Mouse (Mus musculus) heart, embryonic 14.5 days (tissue): ENCODE data around the gene Tmem200a. TPM values are rescaled to one million over a fixed set of nuclear protein-coding genes. Genes with fewer than 3 reads are reported as not detected.

Source experiments
- ATAC-seq: fragments of 200-750 bp; cut with Nextera tagmentation; 2 replicates; pipeline ENCODE4 v1.8.0; 2017; ENCODE audit warnings: low read depth, moderate TSS enrichment; ENCODE audit not compliant: insufficient number of reproducible peaks, insufficient read depth, low FRiP score
- H3K27ac ChIP-seq, 2 experiments: fragments of 200-500 bp in 1 of 2; fragments of 300-500 bp in 1 of 2; sonication (generic) in 1 of 2; replicated peaks in 1 of 2; 2 replicates each; pipeline ENCODE4 v1.5.1; 2012 to 2014; ENCODE audit warnings: low read depth in 2 of 2, low read length in 2 of 2, control low read depth in 1 of 2, mild to moderate bottlenecking in 1 of 2, mixed read lengths in 1 of 2; ENCODE audit not compliant: control insufficient read depth in 1 of 2, insufficient read depth in 1 of 2
- H3K27me3 ChIP-seq: fragments of 300-500 bp; sonication (generic); 2 replicates; pipeline ENCODE4 v1.6.1; 2014; ENCODE audit warnings: mild to moderate bottlenecking, low read length, control low read depth; ENCODE audit not compliant: control insufficient read depth, insufficient read depth
- H3K36me3 ChIP-seq: fragments of 300-500 bp; sonication (generic); 2 replicates; pipeline ENCODE4 v1.6.1; 2014; ENCODE audit warnings: mild to moderate bottlenecking, control low read depth, low read length, mixed read lengths; ENCODE audit not compliant: control insufficient read depth, insufficient read depth
- H3K4me1 ChIP-seq, 2 experiments: fragments of 200-500 bp in 1 of 2; fragments of 300-500 bp in 1 of 2; sonication (generic) in 1 of 2; 2 replicates each; pipeline ENCODE4 v1.6.1; 2012 to 2014; ENCODE audit warnings: low read length in 2 of 2, control low read depth in 1 of 2, mixed read lengths in 1 of 2; ENCODE audit not compliant: control insufficient read depth in 2 of 2, insufficient read depth in 2 of 2
- H3K4me2 ChIP-seq: fragments of 300-500 bp; sonication (generic); 2 replicates; pipeline ENCODE4 v1.6.1; 2014; ENCODE audit warnings: mild to moderate bottlenecking, low read length
- H3K4me3 ChIP-seq, 2 experiments: fragments of 200-500 bp in 1 of 2; fragments of 300-500 bp in 1 of 2; sonication (generic) in 1 of 2; 2 replicates each; pipeline ENCODE4 v1.5.1; 2012 to 2014; ENCODE audit warnings: low read length in 2 of 2, mild to moderate bottlenecking in 2 of 2, control low read depth in 1 of 2, low read depth in 1 of 2, moderate library complexity in 1 of 2; ENCODE audit not compliant: control insufficient read depth in 1 of 2, insufficient read depth in 1 of 2
- H3K9ac ChIP-seq: fragments of 300-500 bp; sonication (generic); 2 replicates; pipeline ENCODE4 v1.6.1; 2014; ENCODE audit warnings: mild to moderate bottlenecking, low read length
- H3K9me3 ChIP-seq: fragments of 300-500 bp; sonication (generic); 2 replicates; pipeline ENCODE4 v1.6.1; 2016; ENCODE audit warnings: low read length, control low read depth; ENCODE audit not compliant: control insufficient read depth
- WGBS: fragments of 180-500 bp; shearing (Covaris S2); extraction: QIAGEN DNeasy Blood & Tissue Kit; methylation state at CpG from one replicate; pipeline ENCODE4 v1.1.7; 2014; 5-methylcytosine and 5-hydroxymethylcytosine counted together
- polyA plus RNA-seq: library from polyadenylated mRNA; unstranded; fragments of >200 nt; fragmentation: Nextera tagmentation; extraction: Ambion mirVana; gene quantifications from 2 replicates; pipeline ENCODE4 v1.2.1, GENCODE M21; 2014

Tmem200a gene
- polyA plus RNA-seq, 1 experiment from 2014 or later, result 0.81 TPM

GRCm38 (mm10) chr10:25962863-25963262 is 116.0 kb downstream of the Tmem200a start:
- ATAC-seq, result no peak
- Histone ChIP-seq H3K27ac (no peak overlapping the region), H3K9me3 (peaks cover 7% of the 10 kb centered on the region; the same call in 1 of the 2 replicates), H3K36me3 (no peaks in the 10 kb centered on the region), H3K4me3 (no peak overlapping the region), H3K4me2 (no peak overlapping the region), H3K27me3 (no peaks in the 10 kb centered on the region), H3K4me1 (no peaks in the 10 kb centered on the region), H3K9ac (no peak overlapping the region)
- WGBS, result 57% methylated on average over 4 of the region's 4 CpGs

GRCm38 (mm10) chr10:25961066-25961465 is 117.8 kb downstream of the Tmem200a start:
- no peaks in the 10 kb centered on the region for H3K36me3 ChIP-seq
- H3K9me3 ChIP-seq, result peaks cover 7% of the 10 kb centered on the region; the same call in 1 of the 2 replicates
- no peak for ATAC-seq
- no peak overlapping the region for H3K4me3 ChIP-seq
- WGBS, result 72% methylated on average over 2 of the region's 2 CpGs
- H3K4me2 ChIP-seq, result no peak overlapping the region
- no peak overlapping the region for H3K9ac ChIP-seq
- no peaks in the 10 kb centered on the region for H3K27me3 ChIP-seq
- no peaks in the 10 kb centered on the region for H3K4me1 ChIP-seq
- H3K27ac ChIP-seq, result no peak overlapping the region

- Histone ChIP-seq H3K27ac (no peak overlapping the region), H3K36me3 (no peaks in the 10 kb centered on the region), H3K9ac (no peak overlapping the region), H3K4me2 (no peak overlapping the region), H3K27me3 (no peaks in the 10 kb centered on the region), H3K4me3 (no peak overlapping the region), H3K4me1 (no peaks in the 10 kb centered on the region), H3K9me3 (peaks cover 3% of the 10 kb centered on the region; the same call in 1 of the 2 replicates)
- 51% methylated on average over 3 of the region's 3 CpGs for WGBS
- no peak for ATAC-seq
These were observed 119.8 kb downstream of the Tmem200a start for GRCm38 (mm10) chr10:25958762-25959753.

GRCm38 (mm10) chr10:25954641-25955228 is 124.1 kb downstream of the Tmem200a start:
- WGBS, result 64% methylated on average over 3 of the region's 3 CpGs

GRCm38 (mm10) chr10:25952838-25953237 is 126.0 kb downstream of the Tmem200a start:
- Histone ChIP-seq H3K27ac (no peak overlapping the region), H3K9ac (no peak overlapping the region), H3K9me3 (no peaks in the 10 kb centered on the region), H3K27me3 (no peaks in the 10 kb centered on the region), H3K4me3 (no peak overlapping the region), H3K36me3 (no peaks in the 10 kb centered on the region), H3K4me1 (no peaks in the 10 kb centered on the region), H3K4me2 (no peak overlapping the region)
- 81% methylated on average over 7 of the region's 7 CpGs for WGBS
- no peak for ATAC-seq

More at GRCm38 (mm10) chr10:25954641-25955228, 124.1 kb downstream of the Tmem200a start:
- H3K9ac ChIP-seq, result no peak overlapping the region
- H3K4me3 ChIP-seq, result no peak overlapping the region
- no peaks in the 10 kb centered on the region for H3K36me3 ChIP-seq
- no peaks in the 10 kb centered on the region for H3K27me3 ChIP-seq
- H3K4me2 ChIP-seq, result no peak overlapping the region
- no peaks in the 10 kb centered on the region for H3K4me1 ChIP-seq
- H3K27ac ChIP-seq, result no peak overlapping the region
- H3K9me3 ChIP-seq, result no peaks in the 10 kb centered on the region
- no peak for ATAC-seq

- H3K36me3 ChIP-seq, result no peaks in the 10 kb centered on the region
- H3K4me2 ChIP-seq, result no peak overlapping the region
- no peak for ATAC-seq
- H3K9ac ChIP-seq, result no peak overlapping the region
- WGBS, result 32% methylated on average over 6 of the region's 6 CpGs
- H3K27me3 ChIP-seq, result no peaks in the 10 kb centered on the region
- no peaks in the 10 kb centered on the region for H3K9me3 ChIP-seq
- no peak overlapping the region for H3K4me3 ChIP-seq
- H3K27ac ChIP-seq, result no peak overlapping the region
- H3K4me1 ChIP-seq, result no peaks in the 10 kb centered on the region
These were observed 126.7 kb downstream of the Tmem200a start for GRCm38 (mm10) chr10:25952150-25952549.

- ATAC-seq, result no peak
- WGBS, result 68% methylated on average over 2 of the region's 2 CpGs
- no peaks in the 10 kb centered on the region for H3K36me3 ChIP-seq
- no peak overlapping the region for H3K4me2 ChIP-seq
- no peaks in the 10 kb centered on the region for H3K9me3 ChIP-seq
- no peaks in the 10 kb centered on the region for H3K4me1 ChIP-seq
- no peak overlapping the region for H3K9ac ChIP-seq
- H3K27me3 ChIP-seq, result no peaks in the 10 kb centered on the region
- no peak overlapping the region for H3K4me3 ChIP-seq
- no peak overlapping the region for H3K27ac ChIP-seq
These were observed 133.0 kb downstream of the Tmem200a start for GRCm38 (mm10) chr10:25945866-25946265.
